Mouse (Mus musculus) heart, embryonic 16.5 days (tissue): Measurements from ENCODE around the gene Ren1. TPM values are rescaled to one million over a fixed set of nuclear protein-coding genes. Genes with fewer than 3 reads are reported as not detected.
"Not testable (repeated sequence)": the region's sequence is repeated elsewhere in the genome, so short reads cannot be mapped to it uniquely, and the experiment has no call there.

Experiments used
- ATAC-seq: fragments of 200-750 bp; cut with Nextera tagmentation; replicated peaks from 2 replicates; pipeline ENCODE4 v1.8.0; 2017; ENCODE audit warnings: moderate number of reproducible peaks; ENCODE audit not compliant: insufficient read depth, low FRiP score; ENCODE audit errors: extremely low read depth
- H3K27ac ChIP-seq: fragments of 300-500 bp; sonication (generic); 2 replicates; pipeline ENCODE4 v1.5.1; 2014; ENCODE audit warnings: mild to moderate bottlenecking, low read length, control low read depth, moderate library complexity
- H3K27me3 ChIP-seq: fragments of 300-500 bp; sonication (generic); 2 replicates; pipeline ENCODE4 v1.6.1; 2014; ENCODE audit warnings: low read length, mixed read lengths; ENCODE audit not compliant: control insufficient read depth, insufficient read depth
- H3K36me3 ChIP-seq: fragments of 300-500 bp; sonication (generic); 2 replicates; pipeline ENCODE4 v1.6.1; 2014; ENCODE audit not compliant: control insufficient read depth, insufficient read depth
- H3K4me1 ChIP-seq: fragments of 300-500 bp; sonication (generic); 2 replicates; pipeline ENCODE4 v1.6.1; 2014; ENCODE audit warnings: low read length, mixed read lengths; ENCODE audit not compliant: control insufficient read depth, insufficient read depth
- H3K4me2 ChIP-seq: fragments of 300-500 bp; sonication (generic); 2 replicates; pipeline ENCODE4 v1.6.1; 2014; ENCODE audit warnings: low read depth, mild to moderate bottlenecking, control low read depth, low read length
- H3K4me3 ChIP-seq: fragments of 300-500 bp; sonication (generic); 2 replicates; pipeline ENCODE4 v1.5.1; 2014; ENCODE audit warnings: mild to moderate bottlenecking, control low read depth, low read length
- H3K9ac ChIP-seq: fragments of 300-500 bp; sonication (generic); 2 replicates; pipeline ENCODE4 v1.6.1; 2014; ENCODE audit warnings: low read length, control low read depth
- H3K9me3 ChIP-seq: fragments of 300-500 bp; sonication (generic); replicated peaks from 2 replicates; pipeline ENCODE4 v1.6.1; 2016; ENCODE audit warnings: low read length; ENCODE audit not compliant: control insufficient read depth
- WGBS: fragments of 180-500 bp; shearing (Covaris S2); extraction: QIAGEN DNeasy Blood & Tissue Kit; methylation state at CpG from one replicate; pipeline ENCODE4 v1.1.7; 2014; 5-methylcytosine and 5-hydroxymethylcytosine counted together
- polyA plus RNA-seq: library from polyadenylated mRNA; unstranded; fragments of >200 nt; fragmentation: Nextera tagmentation; extraction: Ambion mirVana; gene quantifications from 2 replicates; pipeline ENCODE4 v1.2.1, GENCODE M21; 2015

The Ren1 gene
- polyA plus RNA-seq, 1 experiment from 2014 or later, result 1.2 TPM

- Histone ChIP-seq H3K4me2 (no peak overlapping the region), H3K4me1 (0 out of 2 replicates have a peak, but pooled peaks cover 6% of the 10 kb centered on the region), H3K27ac (no peak overlapping the region), H3K4me3 (no peak overlapping the region), H3K27me3 (peaks cover 24% of the 10 kb centered on the region), H3K9me3 (no peaks in the 10 kb centered on the region), H3K9ac (no peak overlapping the region), H3K36me3 (no peaks in the 10 kb centered on the region)
- no peak for ATAC-seq
- WGBS, result 71% methylated on average over 3 of the region's 3 CpGs
Measured at GRCm38 (mm10) chr1:133331142-133331541, 19.2 kb upstream of the Ren1 start.

GRCm38 (mm10) chr1:133332656-133333430 lies 17.5 kb upstream of the Ren1 start:
- Histone ChIP-seq H3K9me3 (no peaks in the 10 kb centered on the region), H3K4me1 (0 out of 2 replicates have a peak, but pooled peaks cover 6% of the 10 kb centered on the region), H3K9ac (no peak overlapping the region), H3K27me3 (peaks cover 19% of the 10 kb centered on the region), H3K4me2 (no peak overlapping the region), H3K4me3 (no peak overlapping the region), H3K27ac (no peak overlapping the region), H3K36me3 (no peaks in the 10 kb centered on the region)
- no peak for ATAC-seq
- WGBS, result 81% methylated on average over 11 of the region's 11 CpGs

GRCm38 (mm10) chr1:133333937-133334336 lies 16.4 kb upstream of the Ren1 start:
- Histone ChIP-seq H3K27me3 (peaks cover 17% of the 10 kb centered on the region), H3K4me1 (0 out of 2 replicates have a peak, but pooled peaks cover 6% of the 10 kb centered on the region), H3K36me3 (no peaks in the 10 kb centered on the region), H3K4me2 (no peak overlapping the region), H3K27ac (no peak overlapping the region), H3K9me3 (no peaks in the 10 kb centered on the region), H3K4me3 (no peak overlapping the region), H3K9ac (no peak overlapping the region)
- WGBS, result 79% methylated on average over 6 of the region's 6 CpGs
- no peak for ATAC-seq

- not testable (repeated sequence) for H3K4me2 ChIP-seq, H3K36me3 ChIP-seq, H3K4me1 ChIP-seq, H3K9ac ChIP-seq, H3K27me3 ChIP-seq, ATAC-seq, H3K27ac ChIP-seq, H3K9me3 ChIP-seq, H3K4me3 ChIP-seq
- WGBS, result 48% methylated on average over 1 of the region's 1 CpGs
Measured at GRCm38 (mm10) chr1:133340403-133340802, 9.9 kb upstream of the Ren1 start.

- H3K9ac ChIP-seq, result no peak overlapping the region
- H3K9me3 ChIP-seq, result no peaks in the 10 kb centered on the region; the same call in 1 of the 2 replicates
- 88% methylated on average over 2 of the region's 2 CpGs for WGBS
- no peak for ATAC-seq
- no peaks in the 10 kb centered on the region for H3K27me3 ChIP-seq
- H3K4me2 ChIP-seq, result no peak overlapping the region
- H3K4me1 ChIP-seq, result 0 out of 2 replicates have a peak, but pooled peaks cover 4% of the 10 kb centered on the region
- no peaks in the 10 kb centered on the region for H3K36me3 ChIP-seq
- no peak overlapping the region for H3K27ac ChIP-seq
- no peak overlapping the region for H3K4me3 ChIP-seq
Measured at GRCm38 (mm10) chr1:133344357-133344756, 6.0 kb upstream of the Ren1 start.

- Histone ChIP-seq H3K9me3 (no peaks in the 10 kb centered on the region; the same call in 1 of the 2 replicates), H3K27me3 (no peaks in the 10 kb centered on the region), H3K9ac (no peak overlapping the region), H3K4me2 (no peak overlapping the region), H3K27ac (no peak overlapping the region), H3K36me3 (no peaks in the 10 kb centered on the region), H3K4me1 (0 out of 2 replicates have a peak, but pooled peaks cover 4% of the 10 kb centered on the region), H3K4me3 (no peak overlapping the region)
- no peak for ATAC-seq
- WGBS, result 78% methylated on average over 9 of the region's 9 CpGs
Measured at GRCm38 (mm10) chr1:133346531-133346930, 3.8 kb upstream of the Ren1 start.

- Histone ChIP-seq H3K9ac (no peak overlapping the region), H3K27me3 (no peaks in the 10 kb centered on the region), H3K4me1 (0 out of 2 replicates have a peak, but pooled peaks cover 4% of the 10 kb centered on the region), H3K4me3 (no peak overlapping the region), H3K27ac (no peak overlapping the region), H3K4me2 (no peak overlapping the region), H3K36me3 (no peaks in the 10 kb centered on the region), H3K9me3 (no peaks in the 10 kb centered on the region; the same call in 1 of the 2 replicates)
- WGBS, result 55% methylated on average over 3 of the region's 3 CpGs
- no peak for ATAC-seq
Measured at GRCm38 (mm10) chr1:133347226-133347625, 3.1 kb upstream of the Ren1 start.

GRCm38 (mm10) chr1:133347693-133348520 lies 2.4 kb upstream of the Ren1 start:
- Histone ChIP-seq H3K9me3 (no peaks in the 10 kb centered on the region; the same call in 1 of the 2 replicates), H3K9ac (no peak overlapping the region), H3K4me3 (no peak overlapping the region), H3K4me2 (no peak overlapping the region), H3K27me3 (no peaks in the 10 kb centered on the region), H3K36me3 (no peaks in the 10 kb centered on the region), H3K4me1 (0 out of 2 replicates have a peak, but pooled peaks cover 4% of the 10 kb centered on the region), H3K27ac (no peak overlapping the region)
- ATAC-seq, result no peak
- 46% methylated on average over 11 of the region's 11 CpGs for WGBS

- Histone ChIP-seq H3K4me2 (no peak overlapping the region), H3K9me3 (no peaks in the 10 kb centered on the region), H3K27ac (no peak overlapping the region), H3K27me3 (peaks cover 13% of the 10 kb centered on the region; the same call in 1 of the 2 replicates), H3K4me1 (0 out of 2 replicates have a peak, but pooled peaks cover 4% of the 10 kb centered on the region), H3K9ac (no peak overlapping the region), H3K36me3 (no peaks in the 10 kb centered on the region), H3K4me3 (no peak overlapping the region)
- 40% methylated on average over 9 of the region's 9 CpGs for WGBS
- no peak for ATAC-seq
Measured at GRCm38 (mm10) chr1:133351762-133352161, 1.5 kb downstream of the Ren1 start.
